Mouse (Mus musculus): ENCODE measurements at regions not wholly inside any gene's neighbourhood (a gene's known extent, or its start where the extent isn't known, plus 50 kb on each side); places are given as distances from the start of the nearest gene placed in this dataset.

- no peak for ATAC-seq
- no peak overlapping the region for H3K9ac ChIP-seq (replicated peaks; ENCODE audit: low read depth, low read length)
- no peak overlapping the region for H3K4me3 ChIP-seq (replicated peaks; ENCODE audit: low read length)
- no peaks in the 10 kb centered on the region for H3K36me3 ChIP-seq (ENCODE audit: control insufficient read depth, insufficient read depth)
- no peaks in the 10 kb centered on the region for H3K27me3 ChIP-seq (replicated peaks; ENCODE audit: control insufficient read depth, insufficient read depth, low read length)
- 89% methylated on average over 6 of the region's 6 CpGs for WGBS
- no peaks in the 10 kb centered on the region for H3K4me1 ChIP-seq (replicated peaks; ENCODE audit: control insufficient read depth, insufficient read depth, low read length)
- H3K4me2 ChIP-seq (ENCODE audit: low read length), result no peak overlapping the region
- H3K9me3 ChIP-seq (ENCODE audit: control insufficient read depth, low read length), result no peaks in the 10 kb centered on the region
- H3K27ac ChIP-seq (ENCODE audit: low read length), result no peak overlapping the region
Observed at GRCm38 (mm10) chr1:71830379-71830778, 177.4 kb upstream of the Fn1 start.

GRCm38 (mm10) chr1:71824410-71824809 is 171.4 kb upstream of the Fn1 start:
- Histone ChIP-seq H3K27me3 (replicated peaks; ENCODE audit: control insufficient read depth, insufficient read depth, low read length) (no peaks in the 10 kb centered on the region), H3K9me3 (ENCODE audit: control insufficient read depth, low read length) (no peaks in the 10 kb centered on the region), H3K36me3 (ENCODE audit: control insufficient read depth, insufficient read depth) (no peaks in the 10 kb centered on the region), H3K9ac (replicated peaks; ENCODE audit: low read depth, low read length) (no peak overlapping the region), H3K4me2 (ENCODE audit: low read length) (no peak overlapping the region), H3K4me1 (replicated peaks; ENCODE audit: control insufficient read depth, insufficient read depth, low read length) (no peaks in the 10 kb centered on the region), H3K27ac (ENCODE audit: low read length) (no peak overlapping the region), H3K4me3 (replicated peaks; ENCODE audit: low read length) (no peak overlapping the region)
- ATAC-seq, result no peak
- WGBS, result 75% methylated on average over 5 of the region's 5 CpGs

GRCm38 (mm10) chr1:71822123-71822522 is 169.1 kb upstream of the Fn1 start:
- 79% methylated on average over 3 of the region's 3 CpGs for WGBS

GRCm38 (mm10) chr1:71821099-71821498 is 168.1 kb upstream of the Fn1 start:
- ATAC-seq, result no peak

More at GRCm38 (mm10) chr1:71822123-71822522, 169.1 kb upstream of the Fn1 start:
- Histone ChIP-seq H3K4me3 (replicated peaks; ENCODE audit: low read length) (no peak overlapping the region), H3K27ac (ENCODE audit: low read length) (no peak overlapping the region), H3K36me3 (ENCODE audit: control insufficient read depth, insufficient read depth) (no peaks in the 10 kb centered on the region), H3K9ac (replicated peaks; ENCODE audit: low read depth, low read length) (no peak overlapping the region), H3K27me3 (replicated peaks; ENCODE audit: control insufficient read depth, insufficient read depth, low read length) (no peaks in the 10 kb centered on the region), H3K4me2 (ENCODE audit: low read length) (no peak overlapping the region), H3K4me1 (replicated peaks; ENCODE audit: control insufficient read depth, insufficient read depth, low read length) (no peaks in the 10 kb centered on the region), H3K9me3 (ENCODE audit: control insufficient read depth, low read length) (no peaks in the 10 kb centered on the region)
- ATAC-seq, result no peak

GRCm38 (mm10) chr1:71816306-71816705 is 163.3 kb upstream of the Fn1 start:
- Histone ChIP-seq H3K9me3 (ENCODE audit: control insufficient read depth, low read length) (no peaks in the 10 kb centered on the region), H3K27me3 (replicated peaks; ENCODE audit: control insufficient read depth, insufficient read depth, low read length) (no peaks in the 10 kb centered on the region), H3K36me3 (ENCODE audit: control insufficient read depth, insufficient read depth) (no peaks in the 10 kb centered on the region), H3K4me2 (ENCODE audit: low read length) (no peak overlapping the region), H3K4me3 (replicated peaks; ENCODE audit: low read length) (no peak overlapping the region), H3K9ac (replicated peaks; ENCODE audit: low read depth, low read length) (no peak overlapping the region), H3K4me1 (replicated peaks; ENCODE audit: control insufficient read depth, insufficient read depth, low read length) (no peaks in the 10 kb centered on the region), H3K27ac (ENCODE audit: low read length) (no peak overlapping the region)
- ATAC-seq, result no peak
- WGBS, result 84% methylated on average over 9 of the region's 9 CpGs

More at GRCm38 (mm10) chr1:71821099-71821498, 168.1 kb upstream of the Fn1 start:
- no peaks in the 10 kb centered on the region for H3K4me1 ChIP-seq (replicated peaks; ENCODE audit: control insufficient read depth, insufficient read depth, low read length)
- H3K4me2 ChIP-seq (ENCODE audit: low read length), result no peak overlapping the region
- H3K9ac ChIP-seq (replicated peaks; ENCODE audit: low read depth, low read length), result no peak overlapping the region
- no peaks in the 10 kb centered on the region for H3K9me3 ChIP-seq (ENCODE audit: control insufficient read depth, low read length)
- H3K27ac ChIP-seq (ENCODE audit: low read length), result no peak overlapping the region
- H3K27me3 ChIP-seq (replicated peaks; ENCODE audit: control insufficient read depth, insufficient read depth, low read length), result no peaks in the 10 kb centered on the region
- no peaks in the 10 kb centered on the region for H3K36me3 ChIP-seq (ENCODE audit: control insufficient read depth, insufficient read depth)
- no peak overlapping the region for H3K4me3 ChIP-seq (replicated peaks; ENCODE audit: low read length)
- 69% methylated on average over 7 of the region's 7 CpGs for WGBS

GRCm38 (mm10) chr1:71814141-71814540 is 161.1 kb upstream of the Fn1 start:
- no peaks in the 10 kb centered on the region for H3K9me3 ChIP-seq (ENCODE audit: control insufficient read depth, low read length)
- H3K36me3 ChIP-seq (ENCODE audit: control insufficient read depth, insufficient read depth), result no peaks in the 10 kb centered on the region
- H3K27ac ChIP-seq (ENCODE audit: low read length), result no peak overlapping the region
- no peaks in the 10 kb centered on the region for H3K4me1 ChIP-seq (replicated peaks; ENCODE audit: control insufficient read depth, insufficient read depth, low read length)
- 87% methylated on average over 4 of the region's 4 CpGs for WGBS
- H3K4me2 ChIP-seq (ENCODE audit: low read length), result no peak overlapping the region
- H3K4me3 ChIP-seq (replicated peaks; ENCODE audit: low read length), result no peak overlapping the region
- H3K9ac ChIP-seq (replicated peaks; ENCODE audit: low read depth, low read length), result no peak overlapping the region
- no peaks in the 10 kb centered on the region for H3K27me3 ChIP-seq (replicated peaks; ENCODE audit: control insufficient read depth, insufficient read depth, low read length)
- ATAC-seq, result no peak

- Histone ChIP-seq H3K27ac (ENCODE audit: low read length) (no peak overlapping the region), H3K4me1 (replicated peaks; ENCODE audit: control insufficient read depth, insufficient read depth, low read length) (no peaks in the 10 kb centered on the region), H3K36me3 (ENCODE audit: control insufficient read depth, insufficient read depth) (no peaks in the 10 kb centered on the region), H3K4me3 (replicated peaks; ENCODE audit: low read length) (no peak overlapping the region), H3K9me3 (ENCODE audit: control insufficient read depth, low read length) (no peaks in the 10 kb centered on the region), H3K27me3 (replicated peaks; ENCODE audit: control insufficient read depth, insufficient read depth, low read length) (no peaks in the 10 kb centered on the region), H3K4me2 (ENCODE audit: low read length) (no peak overlapping the region), H3K9ac (replicated peaks; ENCODE audit: low read depth, low read length) (no peak overlapping the region)
- WGBS, result 92% methylated on average over 11 of the region's 11 CpGs
- ATAC-seq, result no peak
Observed at GRCm38 (mm10) chr1:71812171-71812695, 159.2 kb upstream of the Fn1 start.

- no peak overlapping the region for H3K4me2 ChIP-seq (ENCODE audit: low read length)
- H3K4me3 ChIP-seq (replicated peaks; ENCODE audit: low read length), result no peak overlapping the region
- H3K9me3 ChIP-seq (ENCODE audit: control insufficient read depth, low read length), result no peaks in the 10 kb centered on the region
- H3K4me1 ChIP-seq (replicated peaks; ENCODE audit: control insufficient read depth, insufficient read depth, low read length), result no peaks in the 10 kb centered on the region
- no peak overlapping the region for H3K9ac ChIP-seq (replicated peaks; ENCODE audit: low read depth, low read length)
- ATAC-seq, result no peak
- WGBS, result 92% methylated on average over 11 of the region's 11 CpGs
- no peaks in the 10 kb centered on the region for H3K36me3 ChIP-seq (ENCODE audit: control insufficient read depth, insufficient read depth)
- H3K27me3 ChIP-seq (replicated peaks; ENCODE audit: control insufficient read depth, insufficient read depth, low read length), result no peaks in the 10 kb centered on the region
- H3K27ac ChIP-seq (ENCODE audit: low read length), result no peak overlapping the region
Observed at GRCm38 (mm10) chr1:71811196-71811788, 158.3 kb upstream of the Fn1 start.

GRCm38 (mm10) chr1:71808005-71808404 is 155.0 kb upstream of the Fn1 start:
- H3K27me3 ChIP-seq (replicated peaks; ENCODE audit: control insufficient read depth, insufficient read depth, low read length), result no peaks in the 10 kb centered on the region
- H3K4me3 ChIP-seq (replicated peaks; ENCODE audit: low read length), result no peak overlapping the region
- H3K27ac ChIP-seq (ENCODE audit: low read length), result no peak overlapping the region
- no peak overlapping the region for H3K9ac ChIP-seq (replicated peaks; ENCODE audit: low read depth, low read length)
- WGBS, result 64% methylated on average over 1 of the region's 1 CpGs
- H3K4me1 ChIP-seq (replicated peaks; ENCODE audit: control insufficient read depth, insufficient read depth, low read length), result no peaks in the 10 kb centered on the region
- no peak overlapping the region for H3K4me2 ChIP-seq (ENCODE audit: low read length)
- no peaks in the 10 kb centered on the region for H3K9me3 ChIP-seq (ENCODE audit: control insufficient read depth, low read length)
- H3K36me3 ChIP-seq (ENCODE audit: control insufficient read depth, insufficient read depth), result no peaks in the 10 kb centered on the region
- ATAC-seq, result no peak

- H3K4me2 ChIP-seq (ENCODE audit: low read length), result no peak overlapping the region
- no peak overlapping the region for H3K9ac ChIP-seq (replicated peaks; ENCODE audit: low read depth, low read length)
- H3K36me3 ChIP-seq (ENCODE audit: control insufficient read depth, insufficient read depth), result no peaks in the 10 kb centered on the region
- H3K4me3 ChIP-seq (replicated peaks; ENCODE audit: low read length), result no peak overlapping the region
- ATAC-seq, result no peak
- no peaks in the 10 kb centered on the region for H3K4me1 ChIP-seq (replicated peaks; ENCODE audit: control insufficient read depth, insufficient read depth, low read length)
- no peak overlapping the region for H3K27ac ChIP-seq (ENCODE audit: low read length)
- H3K27me3 ChIP-seq (replicated peaks; ENCODE audit: control insufficient read depth, insufficient read depth, low read length), result no peaks in the 10 kb centered on the region
- no peaks in the 10 kb centered on the region for H3K9me3 ChIP-seq (ENCODE audit: control insufficient read depth, low read length)
- WGBS, result 61% methylated on average over 4 of the region's 4 CpGs
Observed at GRCm38 (mm10) chr1:71807586-71807985, 154.6 kb upstream of the Fn1 start.

Data from forebrain, embryonic 16.5 days (tissue).